Mouse (Mus musculus) spleen, postnatal 0 days (tissue): ENCODE data around the gene Olfr878. TPM values are rescaled to one million over a fixed set of nuclear protein-coding genes. Genes with fewer than 3 reads are reported as not detected.

Experiments used
- polyA plus RNA-seq: library from polyadenylated mRNA; unstranded; fragments of >200 nt; fragmentation: Nextera tagmentation; extraction: Ambion mirVana; gene quantifications from 2 replicates; pipeline ENCODE4 v1.2.1, GENCODE M21; 2015

Gene Olfr878
- polyA plus RNA-seq, result not detected in 2 replicates

GRCm38 (mm10) chr9:37917540-37917939 is at the start of gene Olfr878:
Gene Olfr878, plus strand, starts transcription at chr9:37917840.

GRCm38 (mm10) chr9:37896661-37897060 is 21.0 kb upstream of the Olfr878 start, which contains the start of gene Olfr145:
Gene Olfr145, plus strand, starts transcription at chr9:37896724.

Other genes starting within 250 kb of the Olfr878 start
- not detected in 2 replicates for gene Panx3, start 248.6 kb upstream of the Olfr878 start, polyA plus RNA-seq
- gene Olfr160, start 201.6 kb upstream of the Olfr878 start, polyA plus RNA-seq, result not detected in 2 replicates
- gene Olfr874, start 172.7 kb upstream of the Olfr878 start, polyA plus RNA-seq, result not detected in 2 replicates
- gene Olfr875, start 146.0 kb upstream of the Olfr878 start, polyA plus RNA-seq, result not detected in 2 replicates
- not detected in 2 replicates for gene Olfr876, start 114.8 kb upstream of the Olfr878 start, polyA plus RNA-seq
- not detected in 2 replicates for gene Olfr877, start 63.6 kb upstream of the Olfr878 start, polyA plus RNA-seq
- gene Olfr145, start 21.1 kb upstream of the Olfr878 start, polyA plus RNA-seq, result not detected in 2 replicates
- gene Olfr881, start 74.0 kb downstream of the Olfr878 start, polyA plus RNA-seq, result not detected in 2 replicates
- not detected in 2 replicates for gene Olfr883, start 108.0 kb downstream of the Olfr878 start, polyA plus RNA-seq
- not detected in 2 replicates for gene Olfr884, start 128.7 kb downstream of the Olfr878 start, polyA plus RNA-seq
- not detected in 2 replicates for gene Olfr885, start 143.5 kb downstream of the Olfr878 start, polyA plus RNA-seq
- gene Olfr887, start 166.2 kb downstream of the Olfr878 start, polyA plus RNA-seq, result not detected in 2 replicates
- gene Olfr888, start 190.3 kb downstream of the Olfr878 start, polyA plus RNA-seq, result not detected in 2 replicates
- gene Olfr889, start 197.4 kb downstream of the Olfr878 start, polyA plus RNA-seq, result 0.13 and 0.18 TPM in 2 replicates
- gene Olfr890, start 224.7 kb downstream of the Olfr878 start, polyA plus RNA-seq, result not detected in 2 replicates